Mouse (Mus musculus) embryonic fibroblast, embryonic 13.5 days (primary cell): Measurements from ENCODE around the gene Cys1.

ENCODE experiments used
- CTCF ChIP-seq: IDR thresholded peaks from 2 replicates; pipeline ENCODE4 v1.5.1; 2011; ENCODE audit warnings: mild to moderate bottlenecking, control low read depth, low read length, moderate library complexity, borderline replicate concordance; ENCODE audit not compliant: insufficient read depth
- POLR2A ChIP-seq: IDR thresholded peaks from 2 replicates; pipeline ENCODE4 v1.6.1; 2011; ENCODE audit warnings: low read depth, mild to moderate bottlenecking, control low read depth, low read length, moderate library complexity

DNA sequence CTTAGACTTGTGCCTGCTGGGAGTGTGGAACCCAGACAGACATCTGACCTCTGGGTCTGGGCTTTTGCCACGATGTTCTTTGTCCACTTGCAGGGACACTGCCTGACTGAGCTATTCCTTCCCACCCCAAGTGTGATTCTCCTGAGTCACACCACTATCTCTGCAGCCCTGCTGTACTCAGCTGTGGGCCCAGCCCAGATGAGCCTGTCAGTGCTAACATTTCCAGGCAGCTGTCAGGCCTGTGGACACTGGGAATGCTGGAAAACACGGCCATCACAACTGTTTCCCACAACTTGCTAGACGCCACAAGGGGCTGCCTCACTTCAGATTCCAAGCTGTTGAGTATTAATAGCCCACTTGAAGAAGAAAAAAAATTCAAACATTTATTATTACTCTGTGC is 21.4 kb upstream of the Cys1 start:
- no peak for TF ChIP-seq CTCF
- no peak for TF ChIP-seq POLR2A
